Mouse (Mus musculus) midbrain, embryonic 16.5 days (tissue): ENCODE measurements around the gene Smndc1. TPM values are rescaled to one million over a fixed set of nuclear protein-coding genes. Genes with fewer than 3 reads are reported as not detected.
A peak's percentile ranks its signal among the peaks of the same experiment; 100 is the strongest.

Experiments
- ATAC-seq: fragments of 200-750 bp; cut with Nextera tagmentation; 2 replicates; pipeline ENCODE4 v1.8.0; 2017; ENCODE audit warnings: moderate TSS enrichment
- H3K27ac ChIP-seq: fragments of 300-500 bp; sonication (generic); 2 replicates; pipeline ENCODE4 v1.5.1; 2014; ENCODE audit warnings: mild to moderate bottlenecking, low read length, mixed read lengths
- H3K27me3 ChIP-seq: fragments of 300-500 bp; sonication (generic); 2 replicates; pipeline ENCODE4 v1.6.1; 2014; ENCODE audit warnings: low read depth, low read length, mixed read lengths; ENCODE audit not compliant: control insufficient read depth, insufficient read depth
- H3K36me3 ChIP-seq: fragments of 300-500 bp; sonication (generic); 2 replicates; pipeline ENCODE4 v1.6.1; 2014; ENCODE audit warnings: mild to moderate bottlenecking, low read length, moderate library complexity, mixed read lengths; ENCODE audit not compliant: control insufficient read depth, insufficient read depth
- H3K4me1 ChIP-seq: fragments of 300-500 bp; sonication (generic); 2 replicates; pipeline ENCODE4 v1.6.1; 2014; ENCODE audit warnings: mild to moderate bottlenecking, low read length, mixed read lengths; ENCODE audit not compliant: control insufficient read depth, insufficient read depth
- H3K4me2 ChIP-seq: fragments of 300-500 bp; sonication (generic); 2 replicates; pipeline ENCODE4 v1.6.1; 2014; ENCODE audit warnings: mild to moderate bottlenecking, low read length, mixed read lengths
- H3K4me3 ChIP-seq: fragments of 300-500 bp; sonication (generic); 2 replicates; pipeline ENCODE4 v1.5.1; 2014; ENCODE audit warnings: low read depth, mild to moderate bottlenecking, low read length, moderate library complexity, mixed read lengths
- H3K9ac ChIP-seq: fragments of 300-500 bp; sonication (generic); 2 replicates; pipeline ENCODE4 v1.6.1; 2014; ENCODE audit warnings: low read depth, low read length, mixed read lengths
- H3K9me3 ChIP-seq: fragments of 300-500 bp; sonication (generic); replicated peaks from 2 replicates; pipeline ENCODE4 v1.6.1; 2014; ENCODE audit warnings: mild to moderate bottlenecking, low read length, mixed read lengths; ENCODE audit not compliant: control insufficient read depth, poor library complexity, severe bottlenecking
- WGBS: fragments of 180-500 bp; shearing (Covaris S2); extraction: QIAGEN DNeasy Blood & Tissue Kit; methylation state at CpG from one replicate; pipeline ENCODE4 v1.1.7; 2014; 5-methylcytosine and 5-hydroxymethylcytosine counted together
- polyA plus RNA-seq: library from polyadenylated mRNA; unstranded; fragments of >200 nt; fragmentation: Nextera tagmentation; extraction: Ambion mirVana; gene quantifications from 2 replicates; pipeline ENCODE4 v1.2.1, GENCODE M21; 2015

Smndc1 gene
- polyA plus RNA-seq, 1 experiment from 2014 or later: 31.2 TPM

DNA sequence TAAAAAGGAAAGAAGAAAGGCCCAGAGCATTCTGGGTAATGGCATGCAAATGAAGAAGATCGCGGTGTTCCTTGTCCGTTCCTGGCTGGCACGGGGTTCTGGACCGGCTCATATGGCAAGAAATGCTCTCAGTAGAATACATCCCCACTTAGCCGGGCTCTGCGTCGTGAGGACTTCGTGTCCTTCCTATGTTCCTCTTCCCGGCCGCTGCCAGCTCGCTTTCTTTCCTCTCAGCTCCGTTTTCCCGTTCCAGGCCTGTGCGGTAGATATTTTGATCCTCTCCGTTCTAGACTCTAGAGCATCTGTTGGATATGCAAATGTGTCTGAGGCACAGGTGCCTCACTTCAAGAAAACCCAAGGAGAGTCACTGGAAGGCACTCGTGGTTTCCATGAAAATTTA is 24.8 kb upstream of the Smndc1 start:
- 83% methylated on average over 17 of the region's 17 CpGs for WGBS
- Histone ChIP-seq H3K27me3 (no peaks in the 10 kb centered on the region), H3K4me3 (no peak overlapping the region), H3K4me2 (no peak overlapping the region), H3K27ac (no peak overlapping the region), H3K36me3 (no peaks in the 10 kb centered on the region), H3K9me3 (no peaks in the 10 kb centered on the region), H3K4me1 (no peaks in the 10 kb centered on the region), H3K9ac (no peak overlapping the region)
- no peak for ATAC-seq

DNA sequence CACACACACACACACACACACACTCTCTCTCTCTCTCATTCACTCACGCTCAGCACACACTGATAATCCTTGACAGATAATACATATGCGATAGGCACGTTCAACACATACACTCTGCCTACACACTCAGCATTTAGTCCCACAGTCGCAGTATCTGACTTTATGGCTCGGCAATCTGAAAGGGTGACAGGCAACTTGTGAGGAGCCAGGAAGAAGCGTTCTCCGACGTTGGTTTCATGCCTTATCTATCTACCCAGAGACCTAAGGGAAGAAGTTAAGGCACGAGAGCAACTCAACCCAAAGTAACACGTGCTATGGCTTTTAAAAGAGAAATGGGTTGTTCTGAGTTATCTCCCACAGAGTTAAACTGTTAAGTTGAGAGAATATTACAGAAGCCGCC is 24.3 kb upstream of the Smndc1 start:
- Histone ChIP-seq H3K4me2 (no peak overlapping the region), H3K36me3 (no peaks in the 10 kb centered on the region), H3K4me1 (no peaks in the 10 kb centered on the region), H3K9ac (no peak overlapping the region), H3K27me3 (no peaks in the 10 kb centered on the region), H3K4me3 (no peak overlapping the region), H3K9me3 (no peaks in the 10 kb centered on the region), H3K27ac (no peak overlapping the region)
- ATAC-seq: no peak
- WGBS: 87% methylated on average over 11 of the region's 11 CpGs

DNA sequence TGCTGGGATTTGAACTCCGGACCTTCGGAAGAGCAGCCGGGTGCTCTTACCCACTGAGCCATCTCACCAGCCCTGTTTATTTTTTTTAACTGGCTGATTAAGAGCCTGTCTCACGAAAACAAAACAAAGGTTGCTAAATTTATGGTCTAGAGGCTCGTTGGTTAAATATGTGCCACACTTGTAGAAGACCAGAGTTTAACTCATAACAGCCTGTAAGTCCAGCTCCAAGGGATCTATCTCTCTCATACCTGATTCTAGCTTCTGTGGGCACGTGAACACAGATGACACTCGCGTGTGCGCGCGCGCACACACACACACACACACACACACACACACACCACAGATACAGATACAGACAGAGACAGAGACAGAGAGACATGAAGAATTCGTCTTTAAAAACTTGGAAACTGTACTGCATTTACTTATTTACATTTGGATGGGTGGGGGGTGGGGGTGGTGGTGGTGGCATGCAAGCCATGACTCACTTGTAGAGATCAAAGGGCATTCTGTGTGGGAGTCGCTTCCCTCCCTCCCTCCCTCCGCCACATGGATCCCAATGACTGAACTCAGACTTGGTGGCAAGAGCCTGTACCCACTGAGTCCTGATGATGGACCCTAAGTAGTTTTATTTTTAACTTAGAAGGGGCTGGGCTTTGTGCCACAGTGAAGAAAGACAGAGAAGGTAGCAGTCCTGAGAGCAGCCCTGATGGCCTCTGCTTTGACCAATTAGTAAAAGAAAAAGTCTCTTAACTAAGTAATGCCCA is 23.4 kb upstream of the Smndc1 start:
- Histone ChIP-seq H3K4me2 (no peak overlapping the region), H3K36me3 (no peaks in the 10 kb centered on the region), H3K4me1 (no peaks in the 10 kb centered on the region), H3K27me3 (no peaks in the 10 kb centered on the region), H3K9ac (no peak overlapping the region), H3K27ac (no peak overlapping the region), H3K4me3 (no peak overlapping the region), H3K9me3 (no peaks in the 10 kb centered on the region)
- no peak for ATAC-seq
- WGBS: 87% methylated on average over 15 of the region's 15 CpGs

DNA sequence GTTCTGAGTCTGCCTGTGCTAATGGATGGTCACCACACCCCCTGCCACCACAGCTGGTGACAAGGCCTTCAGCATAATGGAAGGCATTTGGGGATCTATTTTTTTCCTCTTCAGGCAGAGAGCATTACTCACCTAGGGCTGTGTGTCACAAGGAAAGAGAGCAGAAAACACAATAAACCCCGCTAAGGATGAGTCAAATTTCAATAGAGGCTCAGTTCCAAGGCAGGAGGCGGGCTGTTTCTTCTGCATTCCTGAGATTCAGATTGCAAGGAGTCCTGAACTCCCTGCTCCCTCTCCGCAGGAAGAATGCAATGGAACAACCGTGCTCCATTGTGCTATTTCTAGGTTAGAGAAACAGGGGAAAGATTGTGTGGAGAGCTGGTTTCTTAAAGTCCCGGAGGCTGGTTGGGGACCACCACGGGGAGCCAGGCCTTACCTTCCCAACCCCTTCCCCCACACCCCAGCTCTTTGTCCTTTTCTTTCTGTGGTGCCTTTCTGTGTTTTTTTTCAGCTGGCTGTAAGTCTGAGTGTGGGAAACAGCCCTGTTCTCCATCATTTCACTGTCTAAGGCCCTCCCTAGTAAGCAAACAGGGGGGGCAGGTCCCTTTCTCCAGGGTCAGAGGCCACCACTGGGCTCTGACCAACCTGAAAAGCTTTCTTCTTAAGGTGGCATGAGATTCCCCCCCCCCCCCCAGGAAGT is 21.9 kb upstream of the Smndc1 start:
- ATAC-seq: no peak
- Histone ChIP-seq H3K27me3 (no peaks in the 10 kb centered on the region), H3K4me2 (no peak overlapping the region), H3K9me3 (no peaks in the 10 kb centered on the region), H3K27ac (peak overlapping the region; percentile 24; the same call in 1 of the 2 replicates), H3K9ac (no peak overlapping the region), H3K36me3 (no peaks in the 10 kb centered on the region), H3K4me3 (no peak overlapping the region), H3K4me1 (no peaks in the 10 kb centered on the region)
- 7% methylated on average over 6 of the region's 6 CpGs for WGBS

DNA sequence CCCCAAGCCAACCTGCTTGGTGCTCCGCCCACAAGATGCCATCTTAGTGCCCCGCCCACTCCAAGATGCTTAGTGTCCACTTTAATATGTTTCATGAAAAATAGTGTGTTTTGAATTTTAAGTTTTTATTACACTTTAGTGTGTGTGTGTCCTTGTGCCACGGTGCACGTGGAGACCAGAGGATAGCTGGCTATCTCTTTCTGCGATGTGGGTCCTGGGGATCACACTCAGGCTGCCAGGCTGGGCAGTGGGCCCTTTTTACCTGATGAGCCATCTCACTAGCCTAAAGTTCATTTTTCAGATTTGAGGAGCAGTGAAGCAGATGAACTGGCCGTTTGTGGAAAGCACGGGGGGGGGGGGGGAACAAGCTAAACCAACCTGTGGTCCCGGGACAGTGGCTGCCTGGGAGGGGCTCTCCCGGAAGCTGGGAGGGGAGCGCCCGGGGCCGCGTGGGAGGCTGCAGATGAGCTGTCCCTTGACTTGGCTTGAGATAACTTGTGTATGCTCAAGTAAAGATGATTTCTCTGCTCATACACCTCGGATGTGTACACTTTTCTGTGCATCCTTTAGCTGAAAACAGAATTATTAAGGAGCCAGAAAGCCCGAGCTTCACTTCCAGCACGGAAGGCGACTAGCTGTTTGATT is 19.4 kb upstream of the Smndc1 start:
- no peaks in the 10 kb centered on the region for H3K9me3 ChIP-seq
- no peak for ATAC-seq
- 73% methylated on average over 17 of the region's 17 CpGs for WGBS

DNA sequence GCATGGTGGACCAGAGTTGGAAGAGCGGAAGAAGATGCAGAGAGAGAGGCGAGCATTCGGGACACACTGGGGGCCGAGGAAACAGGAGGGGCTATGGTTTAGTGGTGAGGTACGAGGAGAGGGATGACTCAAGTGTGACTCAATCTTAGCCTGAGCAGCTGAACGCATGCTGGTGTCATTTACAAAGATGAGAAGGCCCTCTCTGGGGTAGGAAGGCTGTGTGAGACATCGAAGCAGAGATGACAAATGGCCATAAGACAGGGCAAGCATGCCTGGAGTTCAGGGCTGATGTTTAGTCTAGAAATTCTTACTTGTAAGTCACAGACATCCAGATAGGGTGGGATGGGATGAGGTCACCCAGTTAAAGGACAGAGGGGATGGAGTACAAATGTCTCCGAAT is 18.0 kb upstream of the Smndc1 start:
- Histone ChIP-seq H3K4me3 (no peak overlapping the region), H3K9ac (no peak overlapping the region), H3K9me3 (peaks cover 3% of the 10 kb centered on the region; the same call in 1 of the 2 replicates), H3K4me2 (no peak overlapping the region), H3K27ac (no peak overlapping the region), H3K4me1 (no peaks in the 10 kb centered on the region; the same call in 1 of the 2 replicates), H3K36me3 (no peaks in the 10 kb centered on the region), H3K27me3 (no peaks in the 10 kb centered on the region)
- WGBS: 90% methylated on average over 8 of the region's 8 CpGs
- no peak for ATAC-seq

More for the DNA sequence above, 19.4 kb upstream of the Smndc1 start:
- H3K27ac ChIP-seq: no peak overlapping the region
- no peaks in the 10 kb centered on the region for H3K36me3 ChIP-seq
- no peaks in the 10 kb centered on the region for H3K27me3 ChIP-seq
- no peak overlapping the region for H3K4me2 ChIP-seq
- H3K4me1 ChIP-seq: no peaks in the 10 kb centered on the region; the same call in 1 of the 2 replicates
- H3K9ac ChIP-seq: no peak overlapping the region
- H3K4me3 ChIP-seq: no peak overlapping the region

DNA sequence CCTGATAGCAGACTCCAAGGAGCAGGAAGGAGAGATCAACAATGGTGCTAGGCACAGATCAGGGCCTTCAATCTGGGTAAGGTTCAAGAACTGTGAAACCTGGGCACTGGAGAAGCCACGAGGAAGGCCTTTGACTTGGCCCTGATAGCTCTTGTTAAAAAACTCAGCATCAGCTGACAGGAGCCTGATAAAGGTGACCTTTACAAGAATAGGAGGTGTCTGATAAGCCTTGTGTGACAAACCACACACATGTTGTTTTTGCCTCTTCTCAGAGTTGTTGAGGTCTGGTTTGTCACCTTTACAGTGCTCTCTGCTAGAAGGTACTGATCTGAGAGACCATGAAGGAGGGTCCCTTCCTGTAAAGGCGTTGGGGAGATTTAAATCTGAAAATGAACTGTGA is 17.0 kb upstream of the Smndc1 start:
- H3K9me3 ChIP-seq: peaks cover 3% of the 10 kb centered on the region; the same call in 1 of the 2 replicates
- WGBS: 83% methylated on average over 2 of the region's 2 CpGs
- no peak overlapping the region for H3K4me3 ChIP-seq
- H3K4me1 ChIP-seq: no peaks in the 10 kb centered on the region; the same call in 1 of the 2 replicates
- H3K9ac ChIP-seq: no peak overlapping the region
- no peak overlapping the region for H3K27ac ChIP-seq
- no peaks in the 10 kb centered on the region for H3K36me3 ChIP-seq
- no peak overlapping the region for H3K4me2 ChIP-seq
- no peaks in the 10 kb centered on the region for H3K27me3 ChIP-seq
- ATAC-seq: no peak

DNA sequence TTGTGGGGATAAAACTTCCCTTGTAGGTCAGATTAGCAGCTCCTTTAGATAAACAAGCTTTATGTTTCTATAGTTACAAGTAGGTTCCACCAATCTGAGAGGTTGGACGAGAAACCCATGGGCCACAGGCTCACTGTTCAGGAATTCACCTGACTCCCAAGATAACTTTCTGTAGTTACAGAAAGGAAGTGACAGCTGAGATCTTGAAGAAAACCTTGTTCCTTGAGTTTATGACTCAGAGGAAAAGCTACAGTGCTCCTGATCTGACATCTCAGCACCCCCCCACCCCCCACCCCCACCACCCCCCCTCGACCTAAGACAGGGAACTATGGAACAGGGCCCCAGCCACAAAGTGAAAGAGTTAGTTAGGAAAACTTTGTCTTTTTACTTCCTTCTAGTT is 15.4 kb upstream of the Smndc1 start:
- Histone ChIP-seq H3K27ac (no peak overlapping the region), H3K4me2 (no peak overlapping the region), H3K27me3 (no peaks in the 10 kb centered on the region), H3K4me3 (no peak overlapping the region), H3K4me1 (no peaks in the 10 kb centered on the region; the same call in 1 of the 2 replicates), H3K36me3 (no peaks in the 10 kb centered on the region), H3K9ac (no peak overlapping the region), H3K9me3 (peaks cover 3% of the 10 kb centered on the region; the same call in 1 of the 2 replicates)
- no peak for ATAC-seq
- 72% methylated on average over 2 of the region's 2 CpGs for WGBS
